Mouse (Mus musculus): ENCODE results near the gene St8sia1.

St8sia1 gene

GRCm38 (mm10) chr6:142977221-142977620 is 13.0 kb upstream of the St8sia1 start:
- no peak for DNase-seq

- no peak for DNase-seq
Measured at GRCm38 (mm10) chr6:142973289-142973688, 9.0 kb upstream of the St8sia1 start.

GRCm38 (mm10) chr6:142972205-142972604 is 8.0 kb upstream of the St8sia1 start:
- no peak for DNase-seq

GRCm38 (mm10) chr6:142967407-142967806 is 3.2 kb upstream of the St8sia1 start:
- no peak for DNase-seq

- peak; percentile 91 for DNase-seq
Measured at GRCm38 (mm10) chr6:142964531-142965385, 506 bp upstream of the St8sia1 start.

GRCm38 (mm10) chr6:142963480-142964075 is 674 bp downstream of the St8sia1 start:
- no peak for DNase-seq

GRCm38 (mm10) chr6:142962881-142963280 is 1.4 kb downstream of the St8sia1 start:
- DNase-seq = peak; percentile 69

- DNase-seq = peak; percentile 48
Measured at GRCm38 (mm10) chr6:142962476-142962875, 1.8 kb downstream of the St8sia1 start.

GRCm38 (mm10) chr6:142961721-142962455 is 2.4 kb downstream of the St8sia1 start:
- no peak for DNase-seq

GRCm38 (mm10) chr6:142956556-142956955 is 7.7 kb downstream of the St8sia1 start:
- no peak for DNase-seq

GRCm38 (mm10) chr6:142955281-142955680 is 9.0 kb downstream of the St8sia1 start:
- no peak for DNase-seq

GRCm38 (mm10) chr6:142953189-142953588 is 11.1 kb downstream of the St8sia1 start:
- DNase-seq = no peak

GRCm38 (mm10) chr6:142952361-142952954 is 11.8 kb downstream of the St8sia1 start:
- no peak for DNase-seq

- no peak for DNase-seq
Measured at GRCm38 (mm10) chr6:142951564-142952308, 12.5 kb downstream of the St8sia1 start.

- DNase-seq = no peak
Measured at GRCm38 (mm10) chr6:142950354-142950753, 13.9 kb downstream of the St8sia1 start.

- DNase-seq = peak; percentile 89
Measured at GRCm38 (mm10) chr6:142948955-142949357, 15.3 kb downstream of the St8sia1 start.

- no peak for DNase-seq
Measured at GRCm38 (mm10) chr6:142947029-142947428, 17.2 kb downstream of the St8sia1 start.

- no peak for DNase-seq
Measured at GRCm38 (mm10) chr6:142946069-142946871, 18.0 kb downstream of the St8sia1 start.

GRCm38 (mm10) chr6:142945461-142945860 is 18.8 kb downstream of the St8sia1 start:
- DNase-seq = no peak

- DNase-seq = no peak
Measured at GRCm38 (mm10) chr6:142944470-142944869, 19.8 kb downstream of the St8sia1 start.

- DNase-seq = peak; percentile 76
Measured at GRCm38 (mm10) chr6:142943419-142943818, 20.8 kb downstream of the St8sia1 start.

Measured in cerebellum, adult 9-10 months (tissue).